Mouse (Mus musculus) embryonic facial prominence, embryonic 13.5 days (tissue): Measurements from ENCODE around the gene Hs6st3. TPM values are rescaled to one million over a fixed set of nuclear protein-coding genes. Genes with fewer than 3 reads are reported as not detected.
"Not testable (repeated sequence)": the region's sequence is repeated elsewhere in the genome, so short reads cannot be mapped to it uniquely, and the experiment has no call there.

ENCODE experiments used
- ATAC-seq: fragments of 200-750 bp; cut with Nextera tagmentation; 2 replicates; pipeline ENCODE4 v1.8.0; 2017; ENCODE audit warnings: low read depth; ENCODE audit not compliant: insufficient number of reproducible peaks, insufficient read depth, low FRiP score, low TSS enrichment
- H3K27ac ChIP-seq: fragments of 300-500 bp; sonication (generic); 2 replicates; pipeline ENCODE4 v1.5.1; 2015; ENCODE audit warnings: moderate library complexity, mild to moderate bottlenecking, inconsistent platforms
- H3K27me3 ChIP-seq: fragments of 300-500 bp; sonication (generic); 2 replicates; pipeline ENCODE4 v1.6.1; 2015; ENCODE audit warnings: mild to moderate bottlenecking, inconsistent platforms
- H3K36me3 ChIP-seq: fragments of 300-500 bp; sonication (generic); 2 replicates; pipeline ENCODE4 v1.6.1; 2015; ENCODE audit warnings: mild to moderate bottlenecking, inconsistent platforms
- H3K4me1 ChIP-seq: fragments of 300-500 bp; sonication (generic); 2 replicates; pipeline ENCODE4 v1.6.1; 2015; ENCODE audit warnings: inconsistent platforms
- H3K4me2 ChIP-seq: fragments of 300-500 bp; sonication (generic); 2 replicates; pipeline ENCODE4 v1.6.1; 2015; ENCODE audit warnings: moderate library complexity, mild to moderate bottlenecking, inconsistent platforms
- H3K4me3 ChIP-seq: fragments of 300-500 bp; sonication (generic); 2 replicates; pipeline ENCODE4 v1.5.1; 2015; ENCODE audit warnings: mild to moderate bottlenecking, inconsistent platforms
- H3K9ac ChIP-seq: fragments of 300-500 bp; sonication (generic); 2 replicates; pipeline ENCODE4 v1.6.1; 2015; ENCODE audit warnings: mild to moderate bottlenecking, inconsistent platforms
- H3K9me3 ChIP-seq: fragments of 300-500 bp; sonication (generic); 2 replicates; pipeline ENCODE4 v1.6.1; 2016; ENCODE audit warnings: inconsistent platforms
- WGBS: fragments of 180-500 bp; shearing (Covaris S2); methylation state at CpG from one replicate; pipeline ENCODE4 v1.1.7; 2015; ENCODE audit warnings: mixed read lengths; 5-methylcytosine and 5-hydroxymethylcytosine counted together
- polyA plus RNA-seq: library from polyadenylated mRNA; unstranded; fragments of >200 nt; fragmentation: Nextera tagmentation; extraction: Ambion mirVana; gene quantifications from 2 replicates; pipeline ENCODE4 v1.2.1, GENCODE M21; 2015

The Hs6st3 gene
- polyA plus RNA-seq, 1 experiment from 2014 or later: 0.27 TPM

- Histone ChIP-seq H3K36me3 (no peaks in the 10 kb centered on the region), H3K4me2 (no peak overlapping the region), H3K4me1 (no peaks in the 10 kb centered on the region), H3K4me3 (no peak overlapping the region), H3K27me3 (no peaks in the 10 kb centered on the region), H3K27ac (no peak overlapping the region), H3K9me3 (no peaks in the 10 kb centered on the region), H3K9ac (no peak overlapping the region)
- 78% methylated on average over 10 of the region's 10 CpGs for WGBS
- no peak for ATAC-seq
Measured at GRCm38 (mm10) chr14:119250353-119250752, 112.2 kb downstream of the Hs6st3 start.

GRCm38 (mm10) chr14:119255396-119255795 lies 117.3 kb downstream of the Hs6st3 start:
- Histone ChIP-seq H3K4me3 (no peak overlapping the region), H3K27me3 (no peaks in the 10 kb centered on the region), H3K4me2 (no peak overlapping the region), H3K27ac (no peak overlapping the region), H3K9ac (no peak overlapping the region), H3K4me1 (no peaks in the 10 kb centered on the region), H3K36me3 (no peaks in the 10 kb centered on the region), H3K9me3 (no peaks in the 10 kb centered on the region)
- no peak for ATAC-seq
- WGBS: 78% methylated on average over 3 of the region's 3 CpGs

- Histone ChIP-seq H3K27ac (no peak overlapping the region), H3K4me2 (no peak overlapping the region), H3K9ac (no peak overlapping the region), H3K27me3 (no peaks in the 10 kb centered on the region), H3K9me3 (no peaks in the 10 kb centered on the region), H3K36me3 (no peaks in the 10 kb centered on the region), H3K4me1 (no peaks in the 10 kb centered on the region), H3K4me3 (no peak overlapping the region)
- no peak for ATAC-seq
- 71% methylated on average over 7 of the region's 7 CpGs for WGBS
Measured at GRCm38 (mm10) chr14:119257072-119257471, 118.9 kb downstream of the Hs6st3 start.

- Histone ChIP-seq H3K9ac (no peak overlapping the region), H3K27ac (no peak overlapping the region), H3K4me3 (no peak overlapping the region), H3K27me3 (no peaks in the 10 kb centered on the region), H3K36me3 (no peaks in the 10 kb centered on the region), H3K4me1 (no peaks in the 10 kb centered on the region), H3K4me2 (no peak overlapping the region), H3K9me3 (no peaks in the 10 kb centered on the region)
- 69% methylated on average over 14 of the region's 14 CpGs for WGBS
- ATAC-seq: no peak
Measured at GRCm38 (mm10) chr14:119260176-119260962, 122.2 kb downstream of the Hs6st3 start.

GRCm38 (mm10) chr14:119266334-119266733 lies 128.2 kb downstream of the Hs6st3 start:
- Histone ChIP-seq H3K4me2 (no peak overlapping the region), H3K9ac (no peak overlapping the region), H3K36me3 (no peaks in the 10 kb centered on the region), H3K9me3 (no peaks in the 10 kb centered on the region), H3K27ac (0 out of 2 replicates have a peak overlapping the region, but pooled peaks have one; percentile 28), H3K4me3 (no peak overlapping the region), H3K4me1 (peaks cover 3% of the 10 kb centered on the region; the same call in 1 of the 2 replicates), H3K27me3 (no peaks in the 10 kb centered on the region)
- ATAC-seq: no peak
- 62% methylated on average over 7 of the region's 7 CpGs for WGBS

GRCm38 (mm10) chr14:119273088-119273487 lies 134.9 kb downstream of the Hs6st3 start:
- ATAC-seq: no peak
- 72% methylated on average over 7 of the region's 7 CpGs for WGBS
- H3K36me3 ChIP-seq: no peaks in the 10 kb centered on the region

GRCm38 (mm10) chr14:119278156-119278555 lies 140.0 kb downstream of the Hs6st3 start:
- not testable (repeated sequence) for H3K4me3 ChIP-seq, H3K9me3 ChIP-seq, H3K4me1 ChIP-seq, H3K4me2 ChIP-seq, H3K36me3 ChIP-seq, H3K27me3 ChIP-seq, H3K27ac ChIP-seq, H3K9ac ChIP-seq, ATAC-seq
- 90% methylated on average over 15 of the region's 15 CpGs for WGBS

More at GRCm38 (mm10) chr14:119273088-119273487, 134.9 kb downstream of the Hs6st3 start:
- H3K27me3 ChIP-seq: no peaks in the 10 kb centered on the region
- H3K9me3 ChIP-seq: no peaks in the 10 kb centered on the region
- no peak overlapping the region for H3K4me2 ChIP-seq
- no peaks in the 10 kb centered on the region for H3K4me1 ChIP-seq
- no peak overlapping the region for H3K4me3 ChIP-seq
- no peak overlapping the region for H3K9ac ChIP-seq
- no peak overlapping the region for H3K27ac ChIP-seq

GRCm38 (mm10) chr14:119283951-119284350 lies 145.8 kb downstream of the Hs6st3 start:
- no peaks in the 10 kb centered on the region for H3K27me3 ChIP-seq
- H3K4me2 ChIP-seq: no peak overlapping the region
- H3K4me3 ChIP-seq: no peak overlapping the region
- WGBS: 85% methylated on average over 3 of the region's 3 CpGs
- no peak overlapping the region for H3K27ac ChIP-seq
- H3K36me3 ChIP-seq: no peaks in the 10 kb centered on the region
- H3K9ac ChIP-seq: no peak overlapping the region
- no peaks in the 10 kb centered on the region for H3K4me1 ChIP-seq
- ATAC-seq: no peak
- H3K9me3 ChIP-seq: no peaks in the 10 kb centered on the region

- Histone ChIP-seq H3K9me3 (no peaks in the 10 kb centered on the region), H3K36me3 (no peaks in the 10 kb centered on the region), H3K4me3 (no peak overlapping the region), H3K27ac (no peak overlapping the region), H3K27me3 (no peaks in the 10 kb centered on the region), H3K4me1 (no peaks in the 10 kb centered on the region), H3K4me2 (no peak overlapping the region), H3K9ac (no peak overlapping the region)
- ATAC-seq: no peak
- WGBS: 37% methylated on average over 1 of the region's 1 CpGs
Measured at GRCm38 (mm10) chr14:119289668-119290067, 151.5 kb downstream of the Hs6st3 start.

- no peaks in the 10 kb centered on the region for H3K27me3 ChIP-seq
- H3K4me3 ChIP-seq: no peak overlapping the region
- WGBS: 82% methylated on average over 6 of the region's 6 CpGs
- no peaks in the 10 kb centered on the region for H3K4me1 ChIP-seq
- H3K9me3 ChIP-seq: no peaks in the 10 kb centered on the region
- H3K9ac ChIP-seq: no peak overlapping the region
- no peak overlapping the region for H3K27ac ChIP-seq
- H3K4me2 ChIP-seq: no peak overlapping the region
- H3K36me3 ChIP-seq: no peaks in the 10 kb centered on the region
- no peak for ATAC-seq
Measured at GRCm38 (mm10) chr14:119294071-119294470, 155.9 kb downstream of the Hs6st3 start.

GRCm38 (mm10) chr14:119306461-119306860 lies 168.3 kb downstream of the Hs6st3 start:
- H3K27me3 ChIP-seq: no peaks in the 10 kb centered on the region
- no peaks in the 10 kb centered on the region for H3K9me3 ChIP-seq
- H3K27ac ChIP-seq: no peak overlapping the region
- H3K9ac ChIP-seq: no peak overlapping the region
- H3K4me1 ChIP-seq: no peaks in the 10 kb centered on the region
- H3K36me3 ChIP-seq: no peaks in the 10 kb centered on the region
- H3K4me2 ChIP-seq: no peak overlapping the region
- WGBS: 70% methylated on average over 3 of the region's 3 CpGs
- no peak overlapping the region for H3K4me3 ChIP-seq
- no peak for ATAC-seq

- H3K27me3 ChIP-seq: no peaks in the 10 kb centered on the region
- no peaks in the 10 kb centered on the region for H3K4me1 ChIP-seq
- no peaks in the 10 kb centered on the region for H3K36me3 ChIP-seq
- H3K4me2 ChIP-seq: no peak overlapping the region
- H3K9ac ChIP-seq: no peak overlapping the region
- ATAC-seq: no peak
- H3K9me3 ChIP-seq: no peaks in the 10 kb centered on the region
- no peak overlapping the region for H3K4me3 ChIP-seq
- H3K27ac ChIP-seq: no peak overlapping the region
- WGBS: 85% methylated on average over 2 of the region's 2 CpGs
Measured at GRCm38 (mm10) chr14:119318379-119318778, 180.2 kb downstream of the Hs6st3 start.
